Mouse (Mus musculus) testis, adult 2 months (tissue): ENCODE results near the gene Clip2. TPM values are rescaled to one million over a fixed set of nuclear protein-coding genes. Genes with fewer than 3 reads are reported as not detected.

Source experiments
- H3K27ac ChIP-seq: fragments of 200-500 bp; 2 replicates; pipeline ENCODE4 v1.5.1; 2012; ENCODE audit warnings: low read depth, low read length; ENCODE audit not compliant: control insufficient read depth, insufficient read depth
- H3K27me3 ChIP-seq: fragments of 200-500 bp; 2 replicates; pipeline ENCODE4 v1.6.1; 2012; ENCODE audit warnings: mild to moderate bottlenecking, low read length, moderate library complexity; ENCODE audit not compliant: control insufficient read depth, insufficient read depth
- H3K36me3 ChIP-seq: fragments of 200-500 bp; 2 replicates; pipeline ENCODE4 v1.6.1; 2012; ENCODE audit warnings: mild to moderate bottlenecking, low read length; ENCODE audit not compliant: control insufficient read depth, insufficient read depth
- H3K4me1 ChIP-seq: fragments of 200-500 bp; 2 replicates; pipeline ENCODE4 v1.6.1; 2012; ENCODE audit warnings: low read length; ENCODE audit not compliant: control insufficient read depth, insufficient read depth
- H3K4me3 ChIP-seq: fragments of 200-500 bp; 2 replicates; pipeline ENCODE4 v1.5.1; 2012; ENCODE audit warnings: low read depth, mild to moderate bottlenecking, low read length, moderate library complexity, mixed read lengths; ENCODE audit not compliant: control insufficient read depth
- CTCF ChIP-seq: fragments of 200-500 bp; IDR thresholded peaks from 2 replicates; pipeline ENCODE4 v1.5.1; 2012; ENCODE audit warnings: low read depth, mild to moderate bottlenecking, inconsistent platforms, low read length, moderate library complexity; ENCODE audit not compliant: control insufficient read depth, insufficient read depth, insufficient replicate concordance
- POLR2A ChIP-seq: fragments of 200-500 bp; IDR thresholded peaks from 2 replicates; pipeline ENCODE4 v1.6.1; 2012; ENCODE audit warnings: low read depth, mild to moderate bottlenecking, inconsistent platforms, low read length, moderate library complexity; ENCODE audit not compliant: control insufficient read depth
- polyA plus RNA-seq: library from polyadenylated mRNA; depleted of rRNA; stranded (reverse); fragments of >200 nt; gene quantifications from 2 replicates; pipeline ENCODE4 v1.2.3, GENCODE M21; 2012

Clip2 gene
- polyA plus RNA-seq, 1 experiment, result 4.2 TPM

GRCm38 (mm10) chr5:134500062-134500461, 52.2 kb downstream of the Clip2 start:
- Histone ChIP-seq H3K27ac (no peak overlapping the region), H3K4me1 (peaks cover 2% of the 10 kb centered on the region; the same call in 1 of the 2 replicates), H3K4me3 (no peak overlapping the region), H3K27me3 (no peaks in the 10 kb centered on the region), H3K36me3 (no peaks in the 10 kb centered on the region)
- TF ChIP-seq CTCF (peak; percentile 53; the same call in 1 of the 2 replicates), POLR2A (no peak)

- H3K4me1 ChIP-seq, result peaks cover 2% of the 10 kb centered on the region; the same call in 1 of the 2 replicates
- no peaks in the 10 kb centered on the region for H3K36me3 ChIP-seq
- H3K4me3 ChIP-seq, result no peak overlapping the region
- TF ChIP-seq CTCF, result no peak
- TF ChIP-seq POLR2A, result no peak
- H3K27ac ChIP-seq, result no peak overlapping the region
- H3K27me3 ChIP-seq, result no peaks in the 10 kb centered on the region
These were observed 55.2 kb downstream of the Clip2 start for GRCm38 (mm10) chr5:134497026-134497425.

- H3K27ac ChIP-seq, result no peak overlapping the region
- no peak for TF ChIP-seq CTCF
- no peak for TF ChIP-seq POLR2A
- H3K27me3 ChIP-seq, result no peaks in the 10 kb centered on the region
- H3K36me3 ChIP-seq, result no peaks in the 10 kb centered on the region
- peaks cover 2% of the 10 kb centered on the region; the same call in 1 of the 2 replicates for H3K4me1 ChIP-seq
- no peak overlapping the region for H3K4me3 ChIP-seq
These were observed 56.4 kb downstream of the Clip2 start for GRCm38 (mm10) chr5:134495796-134496195.

- H3K36me3 ChIP-seq, result no peaks in the 10 kb centered on the region
- H3K4me1 ChIP-seq, result no peaks in the 10 kb centered on the region; the same call in 1 of the 2 replicates
- H3K4me3 ChIP-seq, result no peak overlapping the region
- no peak overlapping the region for H3K27ac ChIP-seq
- TF ChIP-seq POLR2A (no peak), CTCF (peak; percentile 97)
- H3K27me3 ChIP-seq, result no peaks in the 10 kb centered on the region
These were observed 58.1 kb downstream of the Clip2 start for GRCm38 (mm10) chr5:134494142-134494541.

- TF ChIP-seq POLR2A (no peak), CTCF (no peak)
- H3K4me3 ChIP-seq, result no peak overlapping the region
- H3K4me1 ChIP-seq, result no peaks in the 10 kb centered on the region; the same call in 1 of the 2 replicates
- H3K27ac ChIP-seq, result no peak overlapping the region
- no peaks in the 10 kb centered on the region for H3K36me3 ChIP-seq
- H3K27me3 ChIP-seq, result no peaks in the 10 kb centered on the region
These were observed 59.3 kb downstream of the Clip2 start for GRCm38 (mm10) chr5:134492956-134493355.

- no peak overlapping the region for H3K4me3 ChIP-seq
- H3K4me1 ChIP-seq, result no peaks in the 10 kb centered on the region; the same call in 1 of the 2 replicates
- H3K27me3 ChIP-seq, result no peaks in the 10 kb centered on the region
- H3K27ac ChIP-seq, result no peak overlapping the region
- TF ChIP-seq POLR2A (no peak), CTCF (peak; percentile 98)
- no peaks in the 10 kb centered on the region for H3K36me3 ChIP-seq
These were observed 60.4 kb downstream of the Clip2 start for GRCm38 (mm10) chr5:134491712-134492417.

- Histone ChIP-seq H3K4me3 (no peak overlapping the region), H3K27ac (no peak overlapping the region), H3K36me3 (no peaks in the 10 kb centered on the region), H3K4me1 (no peaks in the 10 kb centered on the region; the same call in 1 of the 2 replicates), H3K27me3 (no peaks in the 10 kb centered on the region)
- TF ChIP-seq CTCF (no peak), POLR2A (no peak)
These were observed 61.0 kb downstream of the Clip2 start for GRCm38 (mm10) chr5:134491206-134491605.
